Mouse (Mus musculus) lung, postnatal 0 days (tissue): ENCODE data around the gene Irf4.

Source experiments
- CTCF ChIP-seq: IDR thresholded peaks from 2 replicates; pipeline ENCODE4 v1.5.1; 2016; ENCODE audit warnings: antibody characterized with exemption, mild to moderate bottlenecking
- EP300 ChIP-seq: IDR thresholded peaks from 2 replicates; pipeline ENCODE4 v1.6.1; 2016; ENCODE audit warnings: antibody characterized with exemption, mild to moderate bottlenecking, control low read depth

DNA sequence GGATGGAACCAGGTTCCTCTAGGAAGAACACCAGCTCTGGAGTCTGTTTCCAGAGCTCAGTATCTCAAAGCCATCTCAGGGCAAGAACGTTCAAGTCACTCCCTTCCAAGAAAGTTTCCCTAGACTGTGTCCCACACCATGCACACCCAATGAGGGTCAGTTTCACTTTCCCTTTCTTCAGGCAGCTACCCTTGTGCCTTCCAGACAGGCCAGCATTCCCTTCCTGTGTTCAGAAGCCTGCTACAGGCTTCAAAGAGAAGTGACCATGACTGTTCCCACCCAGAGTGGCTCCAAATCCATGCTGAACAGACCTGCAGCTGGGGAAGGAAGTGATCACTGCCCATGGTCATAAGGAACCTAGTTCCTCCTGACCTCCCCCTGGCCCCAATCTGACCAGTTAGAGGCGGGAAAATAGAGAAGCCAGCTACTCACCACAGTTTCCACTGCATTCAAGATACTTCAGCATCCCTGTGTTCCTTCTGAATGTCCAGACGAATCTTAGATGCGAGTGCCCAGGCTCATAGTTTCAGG lies 10.7 kb upstream of the Irf4 start:
- TF ChIP-seq CTCF (no peak), EP300 (no peak)
